Mouse (Mus musculus) kidney, embryonic 16.5 days (tissue): ENCODE measurements around the gene Klf1. TPM values are rescaled to one million over a fixed set of nuclear protein-coding genes. Genes with fewer than 3 reads are reported as not detected.

Experiments
- ATAC-seq: fragments of 200-750 bp; cut with Nextera tagmentation; 2 replicates; pipeline ENCODE4 v1.8.0; 2017; ENCODE audit warnings: moderate TSS enrichment; ENCODE audit not compliant: low FRiP score, low TSS enrichment
- H3K27ac ChIP-seq: fragments of 300-500 bp; sonication (generic); 2 replicates; pipeline ENCODE4 v1.5.1; 2014; ENCODE audit warnings: low read length
- H3K27me3 ChIP-seq: fragments of 300-500 bp; sonication (generic); 2 replicates; pipeline ENCODE4 v1.6.1; 2014; ENCODE audit warnings: low read length, control low read depth, mixed read lengths; ENCODE audit not compliant: insufficient read depth
- H3K36me3 ChIP-seq: fragments of 300-500 bp; sonication (generic); 2 replicates; pipeline ENCODE4 v1.6.1; 2014; ENCODE audit warnings: low read length, control low read depth, mixed read lengths; ENCODE audit not compliant: insufficient read depth
- H3K4me1 ChIP-seq: fragments of 300-500 bp; sonication (generic); 2 replicates; pipeline ENCODE4 v1.6.1; 2014; ENCODE audit warnings: low read length, control low read depth, mixed read lengths; ENCODE audit not compliant: insufficient read depth
- H3K4me2 ChIP-seq: fragments of 300-500 bp; sonication (generic); replicated peaks from 2 replicates; pipeline ENCODE4 v1.6.1; 2014; ENCODE audit warnings: low read depth, low read length
- H3K4me3 ChIP-seq: fragments of 300-500 bp; sonication (generic); 2 replicates; pipeline ENCODE4 v1.5.1; 2014; ENCODE audit warnings: mild to moderate bottlenecking, low read length
- H3K9ac ChIP-seq: fragments of 300-500 bp; sonication (generic); replicated peaks from 2 replicates; pipeline ENCODE4 v1.6.1; 2014; ENCODE audit warnings: low read length
- H3K9me3 ChIP-seq: fragments of 300-500 bp; sonication (generic); 2 replicates; pipeline ENCODE4 v1.6.1; 2016; ENCODE audit warnings: low read length, control low read depth
- WGBS: fragments of 180-500 bp; shearing (Covaris S2); extraction: QIAGEN DNeasy Blood & Tissue Kit; methylation state at CpG from one replicate; pipeline ENCODE4 v1.1.7; 2014; 5-methylcytosine and 5-hydroxymethylcytosine counted together
- polyA plus RNA-seq: library from polyadenylated mRNA; unstranded; fragments of >200 nt; fragmentation: Nextera tagmentation; extraction: Ambion mirVana; gene quantifications from 2 replicates; pipeline ENCODE4 v1.2.1, GENCODE M21; 2015

Gene Klf1
- polyA plus RNA-seq, 1 experiment from 2014 or later, result 2.4 TPM

GRCm38 (mm10) chr8:84912895-84913501 is 11.3 kb downstream of the Klf1 start:
- Histone ChIP-seq H3K4me2 (peak overlapping the region; percentile 80), H3K9me3 (0 out of 2 replicates have a peak, but pooled peaks cover 2% of the 10 kb centered on the region), H3K36me3 (no peaks in the 10 kb centered on the region), H3K4me1 (peaks cover 11% of the 10 kb centered on the region), H3K9ac (peak overlapping the region; percentile 52), H3K4me3 (peak overlapping the region; percentile 48), H3K27me3 (peaks cover 40% of the 10 kb centered on the region), H3K27ac (no peak overlapping the region)
- under 1% methylated on average over 55 of the region's 55 CpGs for WGBS
- peak; percentile 57 for ATAC-seq

DNA sequence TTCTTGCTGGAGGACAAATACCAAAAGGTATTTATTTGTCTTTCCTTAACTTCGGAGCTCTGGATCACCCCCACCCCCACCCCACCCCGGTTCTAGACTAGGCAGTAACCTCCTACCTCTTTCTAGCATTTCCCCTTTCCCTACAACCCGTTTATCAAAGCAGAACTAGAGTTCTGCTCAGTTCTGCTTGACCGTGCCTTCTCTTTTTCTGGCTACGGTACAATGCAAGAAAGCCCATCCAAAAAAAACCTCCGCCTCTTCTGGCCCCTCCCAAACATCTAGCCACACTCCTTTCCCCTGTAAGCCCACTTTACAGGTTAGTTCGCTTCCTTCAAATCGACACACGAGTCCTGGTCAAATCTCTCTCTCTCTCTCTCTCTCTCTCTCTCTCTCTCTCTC is 11.8 kb downstream of the Klf1 start:
- Histone ChIP-seq H3K9ac (peak overlapping the region; percentile 52), H3K27me3 (peaks cover 45% of the 10 kb centered on the region), H3K27ac (no peak overlapping the region), H3K4me3 (peak overlapping the region; percentile 48), H3K4me1 (peaks cover 11% of the 10 kb centered on the region), H3K9me3 (0 out of 2 replicates have a peak, but pooled peaks cover 2% of the 10 kb centered on the region), H3K4me2 (peak overlapping the region; percentile 80), H3K36me3 (no peaks in the 10 kb centered on the region)
- 14% methylated on average over 9 of the region's 9 CpGs for WGBS
- ATAC-seq, result no peak

GRCm38 (mm10) chr8:84913960-84914359 is 12.2 kb downstream of the Klf1 start:
- no peaks in the 10 kb centered on the region for H3K36me3 ChIP-seq
- H3K4me2 ChIP-seq, result peak overlapping the region; percentile 80; the same call in 1 of the 2 replicates
- ATAC-seq, result no peak
- peaks cover 46% of the 10 kb centered on the region for H3K27me3 ChIP-seq
- peak overlapping the region; percentile 48 for H3K4me3 ChIP-seq
- no peak overlapping the region for H3K9ac ChIP-seq
- H3K27ac ChIP-seq, result no peak overlapping the region
- 0 out of 2 replicates have a peak, but pooled peaks cover 2% of the 10 kb centered on the region for H3K9me3 ChIP-seq
- 31% methylated on average over 4 of the region's 4 CpGs for WGBS
- peaks cover 10% of the 10 kb centered on the region for H3K4me1 ChIP-seq

- Histone ChIP-seq H3K27ac (no peak overlapping the region), H3K9ac (no peak overlapping the region), H3K27me3 (peaks cover 46% of the 10 kb centered on the region), H3K4me1 (peaks cover 9% of the 10 kb centered on the region), H3K4me2 (no peak overlapping the region), H3K9me3 (0 out of 2 replicates have a peak, but pooled peaks cover 2% of the 10 kb centered on the region), H3K4me3 (no peak overlapping the region), H3K36me3 (no peaks in the 10 kb centered on the region)
- no peak for ATAC-seq
- 85% methylated on average over 8 of the region's 8 CpGs for WGBS
Measured at GRCm38 (mm10) chr8:84915269-84915668, 13.5 kb downstream of the Klf1 start.

DNA sequence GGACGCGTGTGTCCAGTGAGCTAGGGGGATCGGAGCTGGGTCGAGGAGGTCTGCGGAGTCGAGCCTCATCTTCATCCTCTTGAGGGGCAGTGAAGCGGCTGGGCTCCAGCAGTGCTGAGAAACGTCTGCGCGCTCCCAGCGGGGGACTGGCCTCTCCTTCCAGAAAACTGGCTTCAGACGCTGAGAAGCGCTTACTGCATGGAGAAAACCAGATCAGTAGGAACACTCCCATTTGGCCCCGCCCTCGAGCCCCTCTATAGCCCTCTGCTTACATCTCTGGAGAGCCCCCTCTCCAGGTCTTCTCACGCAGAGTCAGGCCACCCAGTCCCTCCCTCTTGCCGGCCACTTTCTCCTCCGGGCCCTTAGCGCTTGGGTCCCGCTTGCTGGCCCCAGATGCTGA is 16.1 kb downstream of the Klf1 start:
- no peaks in the 10 kb centered on the region for H3K36me3 ChIP-seq
- H3K4me2 ChIP-seq, result no peak overlapping the region
- ATAC-seq, result no peak
- H3K9me3 ChIP-seq, result 0 out of 2 replicates have a peak, but pooled peaks cover 2% of the 10 kb centered on the region
- H3K27me3 ChIP-seq, result peaks cover 24% of the 10 kb centered on the region
- no peak overlapping the region for H3K27ac ChIP-seq
- peaks cover 4% of the 10 kb centered on the region for H3K4me1 ChIP-seq
- no peak overlapping the region for H3K4me3 ChIP-seq
- no peak overlapping the region for H3K9ac ChIP-seq
- 24% methylated on average over 20 of the region's 20 CpGs for WGBS

- Histone ChIP-seq H3K27ac (no peak overlapping the region), H3K9ac (no peak overlapping the region), H3K9me3 (0 out of 2 replicates have a peak, but pooled peaks cover 2% of the 10 kb centered on the region), H3K36me3 (no peaks in the 10 kb centered on the region), H3K4me1 (no peaks in the 10 kb centered on the region), H3K4me2 (no peak overlapping the region), H3K27me3 (peaks cover 17% of the 10 kb centered on the region), H3K4me3 (no peak overlapping the region)
- no peak for ATAC-seq
- WGBS, result 91% methylated on average over 15 of the region's 15 CpGs
Measured at GRCm38 (mm10) chr8:84918646-84919045, 16.9 kb downstream of the Klf1 start.

- H3K36me3 ChIP-seq, result no peaks in the 10 kb centered on the region
- H3K4me3 ChIP-seq, result no peak overlapping the region
Measured at GRCm38 (mm10) chr8:84921596-84921995, 19.9 kb downstream of the Klf1 start.

DNA sequence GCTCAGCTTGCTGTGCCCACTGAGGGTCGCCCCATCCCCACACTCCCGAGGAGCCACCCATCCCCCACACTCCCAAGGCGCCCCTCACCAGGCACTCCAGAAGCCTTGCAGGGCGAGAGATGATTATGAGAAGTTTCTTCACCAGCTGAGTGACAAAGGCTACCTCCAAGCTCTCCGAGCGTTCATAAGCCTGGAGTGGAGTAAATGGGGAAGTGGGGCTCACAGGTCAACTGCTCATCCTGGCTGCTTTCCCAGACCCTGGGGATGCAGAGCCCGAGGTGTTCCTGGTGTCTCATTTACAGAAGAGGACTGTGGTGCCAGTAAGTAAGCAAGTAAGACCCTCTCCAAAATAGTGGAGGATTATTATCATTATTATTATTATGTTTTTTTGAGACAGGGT is 23.8 kb downstream of the Klf1 start:
- no peak overlapping the region for H3K4me2 ChIP-seq
- 64% methylated on average over 7 of the region's 7 CpGs for WGBS
- no peaks in the 10 kb centered on the region for H3K36me3 ChIP-seq
- H3K27me3 ChIP-seq, result peaks cover 19% of the 10 kb centered on the region
- H3K4me1 ChIP-seq, result peaks cover 9% of the 10 kb centered on the region
- no peak overlapping the region for H3K9ac ChIP-seq
- no peak overlapping the region for H3K4me3 ChIP-seq
- no peaks in the 10 kb centered on the region for H3K9me3 ChIP-seq
- H3K27ac ChIP-seq, result no peak overlapping the region
- no peak for ATAC-seq

More at GRCm38 (mm10) chr8:84921596-84921995, 19.9 kb downstream of the Klf1 start:
- 77% methylated on average over 2 of the region's 2 CpGs for WGBS
- H3K4me1 ChIP-seq, result no peaks in the 10 kb centered on the region
- no peak overlapping the region for H3K4me2 ChIP-seq
- no peak for ATAC-seq
- peaks cover 11% of the 10 kb centered on the region for H3K27me3 ChIP-seq
- H3K27ac ChIP-seq, result no peak overlapping the region
- H3K9me3 ChIP-seq, result no peaks in the 10 kb centered on the region
- H3K9ac ChIP-seq, result no peak overlapping the region

DNA sequence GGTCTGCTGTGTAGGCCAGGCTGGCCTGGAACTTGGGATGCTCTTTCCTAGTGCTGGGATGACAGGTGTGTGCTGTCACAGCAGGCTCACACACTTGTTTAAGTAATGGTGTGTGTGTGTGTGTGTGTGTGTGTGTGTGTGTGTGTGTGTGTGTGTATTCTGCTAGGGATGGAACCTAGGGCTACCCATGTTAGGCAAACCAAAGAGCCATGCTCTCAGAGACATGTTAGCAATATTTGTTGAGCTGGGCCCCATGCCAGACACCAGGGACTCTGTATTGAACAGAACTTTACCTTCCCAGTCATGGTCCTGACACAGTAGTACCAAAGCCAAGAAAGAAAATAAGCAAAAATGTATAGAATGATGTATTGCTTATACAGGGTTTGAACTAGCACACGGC is 25.8 kb downstream of the Klf1 start:
- Histone ChIP-seq H3K9me3 (no peaks in the 10 kb centered on the region), H3K36me3 (no peaks in the 10 kb centered on the region), H3K4me1 (peaks cover 9% of the 10 kb centered on the region), H3K27ac (no peak overlapping the region), H3K4me2 (no peak overlapping the region), H3K27me3 (peaks cover 29% of the 10 kb centered on the region), H3K9ac (no peak overlapping the region), H3K4me3 (no peak overlapping the region)
- WGBS, result 81% methylated on average over 1 of the region's 1 CpGs
- ATAC-seq, result no peak

DNA sequence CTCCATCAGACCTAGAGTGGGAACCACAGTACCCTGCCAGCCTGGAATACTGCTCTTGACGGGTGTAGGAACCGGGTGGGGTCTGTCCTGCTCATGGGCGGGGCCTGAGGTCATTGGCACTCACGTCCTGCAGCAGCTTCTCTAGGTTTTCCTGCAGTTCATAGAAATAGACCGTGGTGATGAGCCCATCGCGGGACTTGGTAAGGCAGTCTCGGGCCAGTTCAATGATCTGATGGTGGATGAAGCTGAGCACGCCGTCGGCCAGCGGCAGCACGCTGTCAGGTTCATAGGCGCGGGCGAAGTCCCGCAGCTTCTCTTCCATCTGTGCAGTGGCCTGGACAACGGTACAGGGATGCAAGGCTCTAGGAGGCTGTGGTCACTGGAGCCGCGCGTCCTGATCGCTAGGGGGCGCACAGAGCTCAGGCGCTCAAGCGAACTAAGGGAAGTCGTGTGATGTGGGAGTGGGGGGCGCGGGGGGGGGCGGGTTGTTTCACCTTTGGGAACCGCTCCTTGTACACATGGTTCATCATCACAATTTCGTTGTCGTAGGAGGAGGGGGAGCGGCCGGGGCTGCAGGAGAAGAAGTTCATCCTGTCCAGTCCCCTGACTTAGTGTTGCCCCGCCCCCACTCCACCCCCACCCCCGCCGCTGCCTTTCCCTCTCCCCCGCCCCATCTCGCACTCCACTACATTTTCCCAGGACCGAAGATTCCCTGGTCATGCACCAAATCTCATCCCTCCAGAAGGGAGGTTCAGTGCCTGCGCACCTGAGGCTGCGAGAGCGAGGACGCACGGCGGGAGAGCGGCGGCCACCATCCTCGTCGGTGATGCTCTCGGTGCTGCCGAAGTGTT is 27.0 kb downstream of the Klf1 start:
- no peaks in the 10 kb centered on the region for H3K9me3 ChIP-seq
- H3K27ac ChIP-seq, result no peak overlapping the region
- 3% methylated on average over 46 of the region's 52 CpGs for WGBS
- H3K4me3 ChIP-seq, result peak overlapping the region; percentile 42
- H3K9ac ChIP-seq, result no peak overlapping the region
- ATAC-seq, result peak; percentile 81
- H3K36me3 ChIP-seq, result no peaks in the 10 kb centered on the region
- peaks cover 9% of the 10 kb centered on the region for H3K4me1 ChIP-seq
- peak overlapping the region; percentile 68 for H3K4me2 ChIP-seq
- H3K27me3 ChIP-seq, result peaks cover 30% of the 10 kb centered on the region
